Mouse (Mus musculus) C2C12 (cell line): ENCODE results near the gene Plekhg2.

Source experiments
- CTCF ChIP-seq: IDR thresholded peaks from one replicate; pipeline ENCODE4 v1.5.1; 2011; ENCODE audit not compliant: control insufficient read depth, insufficient read depth, insufficient read length
- MYOG ChIP-seq: IDR thresholded peaks from one replicate; pipeline ENCODE4 v1.6.1; 2011; ENCODE audit not compliant: control insufficient read depth, insufficient read length; ENCODE audit errors: extremely low read depth
- USF1 ChIP-seq: IDR thresholded peaks from one replicate; pipeline ENCODE4 v1.6.1; 2011; ENCODE audit warnings: low read depth, mild to moderate bottlenecking, control low read depth, moderate library complexity

GRCm38 (mm10) chr7:28410841-28411475, 38.6 kb upstream of the Plekhg2 start:
- no peak for TF ChIP-seq CTCF
- TF ChIP-seq USF1: no peak
- TF ChIP-seq MYOG: no peak
